Mouse (Mus musculus): ENCODE results near the gene Gabarapl1. TPM values are rescaled to one million over a fixed set of nuclear protein-coding genes. Genes with fewer than 3 reads are reported as not detected.

Gabarapl1 gene
- polyA plus RNA-seq (2014; fragmentation: Illumina TruSeq; extraction: RNeasy Lipid Tissue Mini Kit (QIAGEN cat#74804); ENCODE audit: low read depth, low replicate concordance) = 130 TPM

DNA sequence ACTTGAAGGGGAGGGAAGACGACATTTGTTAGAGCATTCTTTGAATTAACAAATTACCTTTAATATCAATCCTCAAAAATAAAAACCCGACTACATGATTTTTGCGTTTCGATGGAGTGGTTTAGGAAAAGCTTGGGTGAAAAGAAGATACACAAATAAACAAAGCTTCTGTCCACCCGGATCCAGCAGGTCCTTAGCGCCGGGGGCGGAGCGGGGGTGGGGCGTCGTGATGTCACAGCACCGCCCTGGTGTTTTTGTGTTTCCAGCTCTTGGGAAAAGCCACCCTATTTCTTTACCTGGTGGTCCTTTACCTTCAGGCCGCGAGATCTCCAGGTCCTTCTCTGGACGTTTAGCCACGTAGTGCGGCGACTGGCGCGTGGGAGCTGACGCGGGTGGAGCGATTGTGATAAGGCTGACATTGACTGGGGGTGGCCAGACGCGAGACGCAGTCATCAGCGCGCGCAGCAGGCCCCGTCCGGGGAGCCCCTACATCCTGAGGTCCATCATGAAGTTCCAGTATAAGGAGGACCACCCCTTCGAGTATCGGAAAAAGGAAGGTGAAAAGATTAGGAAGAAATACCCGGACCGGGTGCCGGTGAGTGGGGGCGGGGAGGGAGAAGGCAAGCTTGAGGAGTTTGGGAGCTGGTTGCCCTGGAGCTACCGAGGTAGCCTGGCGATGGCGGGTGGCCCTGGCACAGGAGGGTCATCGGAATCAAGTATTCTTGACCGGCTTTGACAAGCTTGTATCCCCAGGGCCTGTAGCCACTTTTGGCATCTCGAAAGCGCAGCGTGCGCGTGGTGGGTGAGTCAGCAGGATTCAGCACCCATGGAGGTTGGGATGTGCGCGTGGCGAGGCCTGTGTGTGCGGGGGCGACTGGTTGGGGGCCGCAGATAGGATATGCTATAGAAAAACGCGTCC is at the start of gene Gabarapl1:
Gabarapl1 (plus strand) TSS at position 219 of the 919 bp plus-strand sequence.

DNA sequence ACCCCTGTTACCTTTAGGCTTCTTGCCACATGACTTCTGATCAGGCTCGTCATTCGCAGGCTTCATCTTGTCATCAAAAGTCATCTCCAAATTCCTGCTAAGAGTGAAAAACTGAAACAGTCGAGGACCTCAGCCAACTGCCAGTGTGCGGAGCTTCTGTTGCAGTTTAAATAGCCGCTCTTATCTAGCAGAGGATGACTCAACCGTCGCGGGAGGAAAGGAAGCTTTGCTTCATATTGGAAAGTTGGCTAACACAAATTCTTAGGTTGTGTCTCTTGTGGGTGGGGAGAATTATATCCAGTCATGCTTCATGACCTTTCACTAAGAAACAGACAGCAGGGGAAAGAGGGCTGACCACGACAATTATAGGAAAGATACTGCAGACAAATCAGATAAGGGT is 25.9 kb upstream of the Gabarapl1 start, which contains the start of gene Olr1:
Olr1 (minus strand) TSS at position 142 of the 400 bp plus-strand sequence.

DNA sequence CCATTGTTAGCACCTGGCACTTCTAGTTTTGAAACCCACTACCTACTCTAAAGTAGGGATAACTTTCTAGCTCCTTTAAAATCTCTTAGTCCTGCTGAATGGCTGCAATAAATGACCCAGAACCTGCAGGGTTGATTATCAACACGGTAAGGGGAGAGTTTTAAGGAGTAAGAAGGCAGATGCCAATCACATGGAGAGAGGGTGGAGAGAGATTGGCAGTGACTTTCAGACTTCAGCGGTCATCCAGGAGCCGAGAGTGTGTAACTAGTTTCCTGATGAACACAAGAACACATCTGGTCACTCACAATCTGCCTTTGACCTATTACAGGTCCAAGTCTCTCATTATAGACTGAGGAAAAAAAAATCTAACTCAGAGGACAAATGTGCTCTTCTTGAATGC is 20.6 kb upstream of the Gabarapl1 start, which contains the start of gene Tmem52b:
Tmem52b (plus strand) TSS at position 189 of the 400 bp plus-strand sequence.

DNA sequence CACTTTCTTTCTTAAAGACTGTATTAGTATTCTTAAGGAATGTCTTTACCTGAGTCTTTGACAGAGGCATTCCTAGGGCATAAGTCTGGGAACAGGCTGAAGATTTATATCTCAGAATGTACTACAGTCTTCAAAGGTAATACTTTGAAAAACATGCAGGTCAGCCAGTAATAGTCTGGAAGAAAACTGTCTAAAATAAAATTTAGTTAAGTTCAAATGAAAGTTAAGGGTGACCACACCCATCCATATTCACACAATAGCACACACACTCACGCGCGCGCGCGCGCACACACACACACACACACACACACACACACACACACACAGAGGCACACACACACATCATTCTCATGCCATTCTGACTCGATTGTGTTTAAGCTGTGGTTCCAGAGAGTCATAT is 44.6 kb downstream of the Gabarapl1 start, which contains the start of gene Klre1:
Klre1 (plus strand) TSS at position 301 of the 400 bp plus-strand sequence.

DNA sequence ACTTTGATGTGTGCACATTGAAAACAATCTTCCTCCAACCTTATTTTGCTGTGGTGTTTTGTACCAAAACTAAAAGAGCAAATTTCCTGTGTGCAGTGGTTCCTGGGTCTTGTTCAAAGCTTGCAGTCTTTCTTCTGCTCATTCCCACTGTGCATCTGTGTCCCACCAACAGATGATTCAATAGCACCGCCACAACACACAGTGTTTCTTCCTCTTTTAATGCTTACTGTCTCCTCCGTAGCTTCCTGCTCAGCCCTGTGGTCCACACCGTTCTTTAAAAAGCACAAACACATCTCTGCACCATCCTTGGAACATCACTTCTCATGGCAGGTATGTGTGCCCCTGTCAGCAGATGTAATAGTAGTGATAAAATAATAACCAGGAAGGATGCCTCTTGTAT is 58.5 kb downstream of the Gabarapl1 start, which contains the start of gene Klrd1:
Klrd1 (plus strand) TSS at position 275 of the 400 bp plus-strand sequence.

Other genes with a start within 250 kb of the Gabarapl1 start
- gene 4922502D21Rik, start 201.4 kb upstream of the Gabarapl1 start, polyA plus RNA-seq (2014; fragmentation: Illumina TruSeq; extraction: RNeasy Lipid Tissue Mini Kit (QIAGEN cat#74804); ENCODE audit: low read depth, low replicate concordance) = not detected
- gene Clec12a, start 190.5 kb upstream of the Gabarapl1 start, polyA plus RNA-seq (2014; fragmentation: Illumina TruSeq; extraction: RNeasy Lipid Tissue Mini Kit (QIAGEN cat#74804); ENCODE audit: low read depth, low replicate concordance) = 1.8 TPM
- gene Clec12b, start 147.3 kb upstream of the Gabarapl1 start, polyA plus RNA-seq (2014; fragmentation: Illumina TruSeq; extraction: RNeasy Lipid Tissue Mini Kit (QIAGEN cat#74804); ENCODE audit: low read depth, low replicate concordance) = 2.3 TPM
- gene Clec1b, start 135.9 kb upstream of the Gabarapl1 start, polyA plus RNA-seq (2014; fragmentation: Illumina TruSeq; extraction: RNeasy Lipid Tissue Mini Kit (QIAGEN cat#74804); ENCODE audit: low read depth, low replicate concordance) = 0.65 TPM
- gene Clec9a, start 124.3 kb upstream of the Gabarapl1 start, polyA plus RNA-seq (2014; fragmentation: Illumina TruSeq; extraction: RNeasy Lipid Tissue Mini Kit (QIAGEN cat#74804); ENCODE audit: low read depth, low replicate concordance) = not detected
- 8.4 TPM for gene Clec1a, start 81.2 kb upstream of the Gabarapl1 start, polyA plus RNA-seq (2014; fragmentation: Illumina TruSeq; extraction: RNeasy Lipid Tissue Mini Kit (QIAGEN cat#74804); ENCODE audit: low read depth, low replicate concordance)
- not detected for gene Olr1, start 26.0 kb upstream of the Gabarapl1 start, polyA plus RNA-seq (2014; fragmentation: Illumina TruSeq; extraction: RNeasy Lipid Tissue Mini Kit (QIAGEN cat#74804); ENCODE audit: low read depth, low replicate concordance)
- gene Tmem52b, start 20.6 kb upstream of the Gabarapl1 start, polyA plus RNA-seq (2014; fragmentation: Illumina TruSeq; extraction: RNeasy Lipid Tissue Mini Kit (QIAGEN cat#74804); ENCODE audit: low read depth, low replicate concordance) = not detected
- gene Klre1, start 44.7 kb downstream of the Gabarapl1 start, polyA plus RNA-seq (2014; fragmentation: Illumina TruSeq; extraction: RNeasy Lipid Tissue Mini Kit (QIAGEN cat#74804); ENCODE audit: low read depth, low replicate concordance) = not detected
- not detected for gene Klrd1, start 58.6 kb downstream of the Gabarapl1 start, polyA plus RNA-seq (2014; fragmentation: Illumina TruSeq; extraction: RNeasy Lipid Tissue Mini Kit (QIAGEN cat#74804); ENCODE audit: low read depth, low replicate concordance)
- gene Klrk1, start 90.7 kb downstream of the Gabarapl1 start, polyA plus RNA-seq (2014; fragmentation: Illumina TruSeq; extraction: RNeasy Lipid Tissue Mini Kit (QIAGEN cat#74804); ENCODE audit: low read depth, low replicate concordance) = not detected
- not detected for gene Klrc3, start 110.2 kb downstream of the Gabarapl1 start, polyA plus RNA-seq (2014; fragmentation: Illumina TruSeq; extraction: RNeasy Lipid Tissue Mini Kit (QIAGEN cat#74804); ENCODE audit: low read depth, low replicate concordance)
- gene Klrc2, start 127.5 kb downstream of the Gabarapl1 start, polyA plus RNA-seq (2014; fragmentation: Illumina TruSeq; extraction: RNeasy Lipid Tissue Mini Kit (QIAGEN cat#74804); ENCODE audit: low read depth, low replicate concordance) = not detected
- not detected for gene Klrc1, start 145.8 kb downstream of the Gabarapl1 start, polyA plus RNA-seq (2014; fragmentation: Illumina TruSeq; extraction: RNeasy Lipid Tissue Mini Kit (QIAGEN cat#74804); ENCODE audit: low read depth, low replicate concordance)
- not detected for gene Klri1, start 184.0 kb downstream of the Gabarapl1 start, polyA plus RNA-seq (2014; fragmentation: Illumina TruSeq; extraction: RNeasy Lipid Tissue Mini Kit (QIAGEN cat#74804); ENCODE audit: low read depth, low replicate concordance)
- not detected for gene Klri2, start 207.3 kb downstream of the Gabarapl1 start, polyA plus RNA-seq (2014; fragmentation: Illumina TruSeq; extraction: RNeasy Lipid Tissue Mini Kit (QIAGEN cat#74804); ENCODE audit: low read depth, low replicate concordance)

All from heart, adult 10 weeks (tissue).